Mouse (Mus musculus): ENCODE data around the gene Arf4. TPM values are rescaled to one million over a fixed set of nuclear protein-coding genes. Genes with fewer than 3 reads are reported as not detected.

Gene Arf4
- 80.7 and 88.7 TPM in 2 replicates for polyA plus RNA-seq (2012; rRNA removed)

GRCm38 (mm10) chr14:26637851-26638707, at the start of gene Arf4:
Arf4 (plus strand) TSS chr14:26638074.

DNA sequence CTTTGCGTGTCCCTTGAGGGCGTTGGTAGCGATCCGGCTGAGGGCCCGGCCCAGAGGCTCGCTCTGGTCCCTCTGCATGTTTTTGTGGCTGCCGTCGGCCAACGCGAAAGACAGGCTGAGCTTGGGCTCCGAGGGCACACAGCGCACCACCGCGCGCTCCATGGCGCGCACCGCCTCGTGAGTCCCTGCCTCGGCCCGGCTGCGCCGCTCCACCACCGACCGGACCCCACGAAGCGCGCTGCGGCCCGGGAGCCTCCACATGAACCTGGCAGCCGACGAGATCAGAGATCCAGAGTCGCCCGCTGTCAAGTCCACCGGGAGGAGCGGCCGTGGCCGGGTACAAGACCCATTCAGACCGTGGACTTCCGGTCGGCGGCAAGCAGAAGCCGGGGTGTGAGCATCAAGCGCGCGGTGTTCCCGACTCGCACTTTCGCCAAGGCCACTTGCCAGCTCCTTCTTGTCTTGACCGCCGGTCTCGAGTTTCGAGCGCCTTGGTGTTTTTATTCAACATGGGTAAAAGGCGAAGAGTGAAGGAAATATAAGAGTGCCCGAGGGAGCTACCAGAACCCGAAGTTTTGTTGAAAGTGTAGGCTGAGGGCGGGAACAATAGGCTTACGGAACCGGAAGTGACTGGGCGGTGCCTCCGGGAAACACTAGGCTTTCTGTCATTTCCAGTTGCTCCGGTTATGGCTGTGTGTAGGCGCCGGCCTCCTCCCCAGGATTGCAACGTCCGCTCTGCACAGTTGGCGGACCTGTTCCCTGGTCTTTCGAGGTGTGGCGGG, 31.6 kb downstream of the Arf4 start, which contains the start of gene Pde12:
Pde12 (minus strand) TSS at position 592 of the 782 bp plus-strand sequence.

GRCm38 (mm10) chr14:26692974-26693373, 55.1 kb downstream of the Arf4 start, which contains the start of gene Dnah12:
Dnah12 (plus strand) TSS chr14:26693274.

Other genes with a start within 250 kb of the Arf4 start
- 11.9 and 12.8 TPM in 2 replicates for gene Slmap, start 103.1 kb upstream of the Arf4 start, polyA plus RNA-seq (2012; rRNA removed)
- 6.1 and 6.2 TPM in 2 replicates for gene Dennd6a, start 64.2 kb upstream of the Arf4 start, polyA plus RNA-seq (2012; rRNA removed)
- 2.2 and 2.4 TPM in 2 replicates for gene Pde12, start 31.8 kb downstream of the Arf4 start, polyA plus RNA-seq (2012; rRNA removed)
- 0.01 TPM in 2 replicates for gene Dnah12, start 55.2 kb downstream of the Arf4 start, polyA plus RNA-seq (2012; rRNA removed)